Mouse (Mus musculus): Measurements from ENCODE around the gene Acot6.

The Acot6 gene

GRCm38 (mm10) chr12:84101493-84101845, 1.0 kb downstream of the Acot6 start:
- CTCF ChIA-PET = no interaction called here

DNA sequence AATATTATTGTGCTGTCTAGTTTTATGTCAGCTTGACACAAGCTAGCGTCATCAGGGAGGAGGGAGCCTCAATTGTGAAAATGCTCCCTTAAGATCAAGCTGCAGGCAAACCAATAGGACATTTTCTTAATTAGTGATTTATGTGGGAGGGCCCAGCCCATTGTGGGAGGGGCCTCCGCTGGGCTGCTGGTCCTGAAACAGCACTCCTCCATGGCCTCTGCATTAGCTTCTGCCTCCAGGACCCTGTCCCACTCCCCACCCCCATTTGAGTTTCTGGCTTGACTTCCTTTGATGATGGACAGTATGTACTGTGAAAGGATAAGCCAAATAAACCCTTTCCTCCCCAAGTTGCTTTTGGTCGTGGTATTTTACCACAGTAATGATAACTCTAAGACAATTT, 6.6 kb downstream of the Acot6 start:
- CTCF ChIA-PET = no interaction called here

DNA sequence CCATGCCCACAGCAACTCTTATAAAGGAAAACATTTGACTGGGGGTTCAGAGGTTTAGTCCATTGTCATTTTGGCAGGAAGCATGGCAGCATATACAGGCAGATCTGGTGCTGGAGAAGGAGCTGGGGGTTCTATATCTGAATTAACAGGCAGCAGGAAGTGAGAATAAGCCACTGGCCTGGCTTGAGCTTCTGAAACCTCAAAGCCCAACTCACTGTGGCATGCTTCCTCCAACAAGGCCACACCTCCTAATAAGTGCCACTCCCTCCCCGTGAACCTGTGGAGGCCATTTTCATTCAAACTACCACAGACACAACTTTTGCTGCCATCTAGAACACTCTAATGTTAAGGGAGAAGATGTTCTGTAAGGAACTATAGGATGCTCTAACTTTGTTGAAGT, 7.2 kb downstream of the Acot6 start:
- CTCF ChIA-PET = no interaction called here

DNA sequence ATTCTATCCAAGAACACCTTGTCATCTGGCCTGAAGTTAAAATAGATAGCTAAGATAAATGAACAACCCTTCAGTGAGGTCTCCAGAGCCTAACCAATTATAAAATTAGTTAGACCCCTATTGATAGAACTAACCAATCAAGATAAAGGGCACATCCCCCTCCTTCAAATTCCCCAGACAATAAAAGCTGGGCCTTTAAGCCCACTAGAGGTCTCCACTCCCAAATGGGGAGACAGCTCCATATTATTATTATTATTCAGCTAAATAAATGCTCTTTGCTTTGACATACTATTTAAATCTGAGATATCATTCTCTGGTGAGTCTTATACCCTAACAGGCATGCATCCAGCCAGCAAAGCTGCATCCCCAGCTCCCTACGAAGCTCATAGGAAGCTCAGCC, 9.5 kb downstream of the Acot6 start:
- CTCF ChIA-PET = no interaction called here

DNA sequence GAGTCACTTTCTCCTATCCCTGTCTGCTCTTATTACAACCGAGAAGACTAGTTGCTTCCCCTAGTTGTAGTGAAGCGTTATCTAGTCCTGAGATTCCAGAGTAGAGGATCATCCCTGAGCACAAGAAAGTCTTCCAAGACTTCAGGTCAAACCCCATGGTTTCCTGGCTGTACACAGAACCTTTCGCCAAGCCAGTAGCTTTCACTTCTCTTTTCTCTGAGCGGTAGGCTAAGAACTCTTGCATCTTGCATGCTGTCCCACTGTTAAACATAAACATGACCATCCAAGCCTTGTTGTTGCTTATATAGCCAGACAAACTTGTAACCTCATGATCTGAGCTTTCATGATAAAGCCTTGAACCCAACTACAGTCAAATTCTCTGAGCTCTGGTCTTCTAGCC, 10.4 kb downstream of the Acot6 start:
- CTCF ChIA-PET = interaction anchor here (0.7 kb wide), 1 partner anchor 205 kb away, joined by 16 read pairs; no protein-coding TSS in a partner anchor

GRCm38 (mm10) chr12:84113676-84114075, 13.2 kb downstream of the Acot6 start:
- CTCF ChIA-PET = interaction anchor here (0.6 kb wide), 1 partner anchor 15 kb away, joined by 3 read pairs; no protein-coding TSS in a partner anchor

DNA sequence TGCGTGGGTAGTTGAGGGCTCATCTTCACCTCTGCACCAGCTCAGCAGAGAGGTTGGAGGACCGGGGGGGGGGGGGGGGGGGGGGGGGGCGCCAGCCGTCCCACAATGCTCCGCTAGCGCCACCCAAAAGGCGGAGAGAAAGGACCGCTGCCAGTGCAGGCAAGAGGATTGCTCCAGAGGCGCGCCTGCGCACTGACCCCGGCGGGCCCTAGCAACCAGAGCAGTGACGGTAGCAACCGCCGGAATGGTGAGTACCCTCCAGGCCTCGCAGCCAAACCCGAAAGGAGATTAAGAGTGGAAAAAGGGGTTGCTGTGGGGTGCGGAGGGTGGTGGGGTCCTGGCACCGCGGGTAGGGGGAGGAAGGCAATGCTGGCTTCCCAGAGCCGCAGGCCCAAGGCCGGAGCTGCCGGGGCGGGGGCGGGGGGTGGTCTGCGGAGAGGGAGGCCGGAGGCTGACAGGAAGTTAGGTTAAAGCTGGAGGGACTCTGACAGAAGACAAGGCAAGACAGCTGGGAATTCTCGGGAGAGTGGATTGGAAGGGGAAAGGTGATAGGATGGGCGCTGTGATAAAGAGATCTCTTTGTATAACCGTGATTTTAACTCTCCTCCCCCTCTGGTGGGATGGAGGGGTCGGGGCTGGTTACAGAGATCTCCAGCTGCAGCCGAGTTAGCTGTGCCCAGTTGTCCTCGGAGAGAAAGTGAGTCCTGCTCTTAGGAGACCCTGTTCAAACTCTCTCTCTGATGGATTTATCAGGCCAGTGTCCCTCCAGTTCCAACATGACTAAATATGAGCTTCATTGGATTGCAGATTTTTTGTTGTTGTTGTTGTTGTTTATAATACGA, 13.9 kb downstream of the Acot6 start, which contains the start of gene Dnal1:
Dnal1 (plus strand) TSS at position 214 of the 842 bp plus-strand sequence.
- CTCF ChIA-PET = no interaction called here

GRCm38 (mm10) chr12:84119584-84119983, 19.1 kb downstream of the Acot6 start:
- CTCF ChIA-PET = no interaction called here

DNA sequence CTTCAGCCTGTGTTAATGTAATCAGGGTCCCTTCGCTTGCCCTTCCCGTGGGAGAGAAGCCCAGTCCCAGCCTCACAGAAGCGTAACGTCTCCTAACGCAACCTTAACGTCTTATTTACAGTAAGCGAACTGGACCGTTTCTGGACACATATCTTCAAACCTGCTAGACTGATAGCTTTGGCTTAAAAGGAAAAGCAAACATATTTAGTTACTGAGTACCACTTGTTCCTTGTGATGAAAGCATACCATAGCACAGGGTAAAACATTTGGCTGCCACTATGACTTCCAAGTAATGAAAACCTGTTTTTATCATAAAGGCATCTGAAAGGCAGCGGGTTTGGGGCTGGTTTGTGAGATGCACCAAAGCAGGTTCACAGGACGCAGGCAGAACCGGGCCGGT, 25.4 kb downstream of the Acot6 start:
- CTCF ChIA-PET = no interaction called here

- CTCF ChIA-PET = no interaction called here
These were observed 26.4 kb downstream of the Acot6 start for GRCm38 (mm10) chr12:84126899-84127298.

DNA sequence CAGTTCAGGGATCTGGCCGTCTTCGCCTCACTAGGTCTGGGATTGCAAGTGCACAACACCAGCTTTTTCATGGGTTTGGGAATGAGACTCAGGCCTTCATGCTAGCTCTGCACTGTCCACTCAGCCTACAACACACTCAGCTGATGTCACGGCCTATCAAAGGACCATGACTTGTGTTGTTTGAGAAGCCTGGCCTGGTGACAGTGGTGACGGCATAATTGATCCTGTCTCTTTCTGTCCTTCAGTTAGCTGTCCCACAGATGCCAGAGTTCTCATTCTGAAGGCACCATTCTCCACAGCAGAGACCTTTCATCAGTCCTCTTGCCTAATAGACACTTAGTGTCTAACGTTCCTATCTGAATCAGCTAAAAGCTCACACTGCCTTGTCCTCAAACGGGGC, 28.1 kb downstream of the Acot6 start:
- CTCF ChIA-PET = no interaction called here

GRCm38 (mm10) chr12:84129931-84130330, 29.5 kb downstream of the Acot6 start:
- CTCF ChIA-PET = no interaction called here

DNA sequence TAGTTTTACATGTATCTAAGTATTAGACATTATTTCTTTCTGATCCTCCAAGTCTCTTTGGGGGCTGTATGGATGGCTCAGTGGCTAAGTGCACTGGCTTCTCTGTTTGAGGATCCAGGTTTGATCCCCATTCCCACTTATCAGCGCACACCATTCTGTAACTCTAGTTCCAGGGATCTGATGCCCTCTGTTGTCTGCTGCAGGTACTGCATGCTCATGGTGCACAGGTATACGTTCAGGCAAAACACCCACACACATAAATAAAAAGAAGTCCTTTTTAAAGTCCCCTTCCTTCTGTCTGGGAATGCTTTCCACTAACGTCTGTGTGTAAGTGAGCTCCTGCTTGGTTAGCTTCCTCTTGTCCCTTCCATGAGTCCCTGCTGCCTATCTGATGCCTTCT, 31.8 kb downstream of the Acot6 start:
- CTCF ChIA-PET = interaction anchor here (0.7 kb wide), 1 partner anchor 173 kb away, joined by 3 read pairs; no protein-coding TSS in a partner anchor

DNA sequence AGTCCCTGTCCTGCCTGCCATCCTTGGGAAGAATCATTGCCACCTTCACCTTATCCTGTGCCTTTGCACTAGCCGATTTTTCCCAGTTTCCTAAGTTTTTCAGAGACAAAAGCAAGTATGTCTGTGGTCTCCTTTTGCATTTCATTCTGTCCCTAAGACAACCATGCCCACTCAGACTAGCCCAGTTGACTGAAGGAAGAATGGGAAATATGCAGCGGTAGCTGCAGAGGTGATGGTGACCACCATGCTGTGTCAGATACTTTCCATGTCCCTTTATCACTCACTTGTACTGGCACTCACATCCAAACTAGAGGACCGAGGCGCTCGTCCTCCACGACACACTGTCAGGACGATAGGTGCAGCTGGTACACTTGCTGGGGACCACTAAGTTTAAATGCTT, 36.7 kb downstream of the Acot6 start:
- CTCF ChIA-PET = no interaction called here

DNA sequence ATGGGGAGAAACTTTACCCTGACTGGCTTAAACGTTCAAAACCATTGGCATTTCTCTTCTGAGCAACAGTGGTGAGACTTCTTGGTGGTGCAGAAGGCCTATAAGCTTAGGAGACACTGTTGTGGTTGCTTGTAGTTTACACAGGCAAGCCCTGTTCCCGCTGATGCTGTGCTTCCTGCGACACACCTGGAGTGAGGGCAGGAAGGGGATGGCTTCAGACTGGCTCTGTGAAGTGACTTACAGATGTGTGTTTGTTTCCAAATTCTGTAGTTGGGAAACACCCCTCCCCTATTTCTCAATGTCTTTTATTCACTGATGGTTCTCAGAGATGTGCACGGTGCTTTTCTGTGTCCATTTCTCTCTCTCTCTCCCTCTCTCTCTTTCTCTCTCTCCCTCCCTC, 39.7 kb downstream of the Acot6 start:
- CTCF ChIA-PET = no interaction called here

DNA sequence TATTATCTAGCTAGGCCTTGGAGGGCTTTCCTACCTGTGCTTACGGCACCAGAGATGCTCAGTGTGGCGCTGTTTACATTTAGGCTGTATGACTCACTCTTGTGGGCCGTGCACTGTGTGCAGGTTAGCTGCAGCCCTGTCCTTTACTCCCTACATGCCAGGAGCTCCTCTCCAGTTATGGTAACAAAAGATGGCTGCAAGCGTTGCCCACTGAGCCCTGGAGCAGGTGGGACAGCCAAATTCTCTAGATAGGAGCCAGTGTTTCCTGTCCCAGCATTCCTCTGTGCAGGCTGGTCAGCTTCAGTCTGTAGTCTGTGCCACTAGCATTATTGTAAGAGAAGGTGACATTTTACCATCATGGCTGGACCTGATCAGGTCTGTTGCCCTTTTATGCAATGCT, 40.8 kb downstream of the Acot6 start:
- CTCF ChIA-PET = no interaction called here

DNA sequence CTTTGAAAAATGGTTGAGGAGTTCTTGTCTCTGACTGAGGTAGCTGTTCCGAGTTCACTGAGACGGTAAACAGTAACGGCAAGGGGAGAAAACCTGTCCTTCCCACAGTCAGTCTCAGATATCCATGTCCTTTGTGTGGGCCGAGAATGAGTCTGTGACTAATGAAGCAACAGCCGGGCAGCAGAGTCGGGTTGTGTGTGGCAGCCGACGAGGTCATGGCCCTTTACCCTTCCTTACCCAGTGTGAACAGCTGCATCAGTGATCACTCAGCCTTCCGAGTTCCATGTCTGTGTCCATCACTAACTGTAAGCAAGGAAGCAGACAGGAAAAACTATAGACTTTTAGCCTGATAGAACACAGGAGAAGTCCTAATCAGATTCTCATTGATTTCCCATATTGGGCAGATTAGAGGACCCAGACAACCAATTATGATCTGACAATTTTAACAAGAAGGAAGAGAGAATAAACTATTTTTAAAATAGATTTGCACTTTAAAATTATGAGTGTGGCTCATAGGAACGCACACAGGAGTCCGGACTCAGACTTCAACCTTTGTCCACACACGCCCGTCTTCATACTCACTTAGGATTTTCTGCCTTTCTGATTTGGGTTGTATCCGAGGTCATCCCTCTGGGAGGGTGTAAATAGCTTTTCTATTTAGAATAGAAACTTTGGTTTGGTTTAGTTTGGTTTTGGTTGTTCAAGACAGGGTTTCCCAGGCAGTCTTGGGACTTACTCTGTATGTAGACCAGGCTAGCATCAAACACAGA, 42.0 kb downstream of the Acot6 start:
- CTCF ChIA-PET = no interaction called here

- CTCF ChIA-PET = interaction anchor here (0.5 to 0.7 kb wide), 4 partner anchors 28 to 95 kb away, joined by 3 to 8 read pairs (median 4); no protein-coding TSS in a partner anchor
These were observed 47.6 kb downstream of the Acot6 start, which contains the start of gene Pnma1 for GRCm38 (mm10) chr12:84147954-84148621. Gene Pnma1 (minus strand): TSS chr12:84148489.

DNA sequence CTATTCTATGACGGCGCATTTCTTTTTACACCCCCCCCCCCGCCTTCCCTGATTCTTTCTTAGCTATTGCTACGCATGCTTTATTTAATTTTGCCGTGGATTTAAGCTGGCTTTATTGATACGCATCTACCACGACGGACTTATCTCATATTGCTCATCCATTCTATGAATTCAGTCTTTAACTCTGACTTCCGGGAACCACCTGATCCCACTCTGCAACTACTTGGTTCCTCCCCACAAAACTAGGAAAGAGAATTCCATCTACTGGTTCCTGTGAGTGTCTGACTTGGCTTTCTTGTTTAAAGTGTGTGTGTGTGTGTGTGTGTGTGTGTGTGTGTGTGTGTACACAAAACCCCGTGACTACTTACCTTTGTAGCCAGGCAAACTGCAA, 48.2 kb downstream of the Acot6 start:
- CTCF ChIA-PET = interaction anchor here (0.6 to 0.7 kb wide), 4 partner anchors 27 to 150 kb away, joined by 3 to 8 read pairs (median 3); no protein-coding TSS in a partner anchor

GRCm38 (mm10) chr12:84149971-84150370, 49.5 kb downstream of the Acot6 start:
- CTCF ChIA-PET = interaction anchor here (0.6 kb wide), 1 partner anchor 100 kb away, joined by 4 read pairs; no protein-coding TSS in a partner anchor

- CTCF ChIA-PET = no interaction called here
These were observed 50.5 kb downstream of the Acot6 start for GRCm38 (mm10) chr12:84150976-84151375.

GRCm38 (mm10) chr12:84151911-84152310, 51.5 kb downstream of the Acot6 start:
- CTCF ChIA-PET = no interaction called here
